Mouse (Mus musculus): ENCODE measurements around the gene Serpinb9g. TPM values are rescaled to one million over a fixed set of nuclear protein-coding genes. Genes with fewer than 3 reads are reported as not detected.

Gene Serpinb9g
- total RNA-seq (2023): not detected

GRCm38 (mm10) chr13:33484490-33484889, at the start of gene Serpinb9g:
Gene Serpinb9g, plus strand, starts transcription at chr13:33484790.

Other genes starting within 250 kb of the Serpinb9g start
- not detected for gene Serpinb9e, start 235.2 kb upstream of the Serpinb9g start, total RNA-seq (2023)
- not detected for gene Serpinb9f, start 160.7 kb upstream of the Serpinb9g start, total RNA-seq (2023)
- not detected for gene Gm11397, start 89.0 kb upstream of the Serpinb9g start, total RNA-seq (2023)
- gene Serpinb6d, start 176.6 kb downstream of the Serpinb9g start, total RNA-seq (2023): not detected

Measured in CD8-positive naive resting alpha-beta T cell, adult 57 days (primary cell).